Mouse (Mus musculus) bone marrow macrophage, adult 2 months (primary cell): ENCODE results near the gene Ap3m1.

Experiments used
- CTCF ChIP-seq: IDR thresholded peaks from 2 replicates; pipeline ENCODE4 v1.5.1; 2012; ENCODE audit warnings: low read depth, mild to moderate bottlenecking, low read length, moderate library complexity
- POLR2A ChIP-seq: IDR thresholded peaks from 2 replicates; pipeline ENCODE4 v1.6.1; 2012; ENCODE audit warnings: mild to moderate bottlenecking, low read depth, low read length, borderline replicate concordance

DNA sequence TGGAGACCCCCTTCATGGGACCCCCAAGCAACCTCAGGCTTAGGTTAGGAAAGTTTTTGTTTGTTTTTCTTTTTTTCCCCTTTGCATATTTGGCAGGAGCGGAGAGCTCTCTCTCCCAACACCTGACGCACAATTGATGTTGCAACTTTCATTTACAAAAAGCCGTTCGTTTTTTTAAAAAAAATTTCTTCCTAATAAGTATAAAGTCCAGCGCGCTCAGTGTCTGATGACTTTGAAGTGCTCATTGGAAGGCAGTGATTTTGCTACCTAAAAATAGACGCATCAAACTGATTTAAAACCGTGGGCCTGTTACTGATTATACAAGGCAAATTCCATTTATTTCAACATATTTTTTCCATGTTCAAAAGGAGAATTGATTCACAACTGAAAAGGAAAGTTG is 843 bp upstream of the Ap3m1 start:
- no peak for TF ChIP-seq CTCF
- no peak for TF ChIP-seq POLR2A
